Mouse (Mus musculus) heart, embryonic 10.5 days (tissue): ENCODE data around the gene Rab44. TPM values are rescaled to one million over a fixed set of nuclear protein-coding genes. Genes with fewer than 3 reads are reported as not detected.

ENCODE experiments used
- DNase-seq: peaks from one replicate; pipeline ENCODE4 v3.0.0-alpha.2; 2017; ENCODE audit warnings: low spot score
- H3K27ac ChIP-seq: fragments of 300-500 bp; sonication (generic); 2 replicates; pipeline ENCODE4 v1.5.1; 2016; ENCODE audit warnings: mild to moderate bottlenecking
- H3K27me3 ChIP-seq: fragments of 300-500 bp; sonication (generic); 2 replicates; pipeline ENCODE4 v1.6.1; 2016; ENCODE audit warnings: mild to moderate bottlenecking; ENCODE audit not compliant: poor library complexity, insufficient read depth, severe bottlenecking
- H3K36me3 ChIP-seq: fragments of 300-500 bp; sonication (generic); 2 replicates; pipeline ENCODE4 v1.6.1; 2016; ENCODE audit warnings: mild to moderate bottlenecking, moderate library complexity
- H3K4me1 ChIP-seq: fragments of 300-500 bp; sonication (generic); 2 replicates; pipeline ENCODE4 v1.6.1; 2016; ENCODE audit warnings: mild to moderate bottlenecking
- H3K4me3 ChIP-seq: fragments of 300-500 bp; sonication (generic); 2 replicates; pipeline ENCODE4 v1.5.1; 2016; ENCODE audit warnings: mild to moderate bottlenecking, moderate library complexity
- H3K9me3 ChIP-seq: fragments of 300-500 bp; sonication (generic); 2 replicates; pipeline ENCODE4 v1.6.1; 2016; ENCODE audit warnings: mild to moderate bottlenecking, moderate library complexity
- WGBS: fragments of 180-500 bp; shearing (Covaris S2); methylation state at CpG from one replicate; pipeline ENCODE4 v1.1.7; 2016; 5-methylcytosine and 5-hydroxymethylcytosine counted together
- polyA plus RNA-seq: library from polyadenylated mRNA; unstranded; fragments of >200 nt; fragmentation: Nextera tagmentation; extraction: Ambion mirVana; gene quantifications from 2 replicates; pipeline ENCODE4 v1.2.1, GENCODE M21; 2016

Rab44 gene
- polyA plus RNA-seq, 1 experiment from 2014 or later, result 0.48 TPM

- Histone ChIP-seq H3K27me3 (peaks cover 25% of the 10 kb centered on the region), H3K9me3 (no peaks in the 10 kb centered on the region), H3K36me3 (no peaks in the 10 kb centered on the region), H3K4me3 (peak overlapping the region; percentile 51), H3K27ac (peak overlapping the region; percentile 81), H3K4me1 (peaks cover 41% of the 10 kb centered on the region)
- WGBS, result 4% methylated on average over 25 of the region's 25 CpGs
- DNase-seq, result no peak
Observed at GRCm38 (mm10) chr17:29078519-29079383, 35.2 kb upstream of the Rab44 start.

GRCm38 (mm10) chr17:29080758-29081617, 33.0 kb upstream of the Rab44 start:
- no peak for DNase-seq
- Histone ChIP-seq H3K4me3 (peak overlapping the region; percentile 36), H3K27me3 (peaks cover 25% of the 10 kb centered on the region)

GRCm38 (mm10) chr17:29081618-29082381, 32.1 kb upstream of the Rab44 start:
- Histone ChIP-seq H3K4me3 (peak overlapping the region; percentile 36), H3K27ac (peak overlapping the region; percentile 60), H3K9me3 (no peaks in the 10 kb centered on the region), H3K36me3 (no peaks in the 10 kb centered on the region), H3K27me3 (peaks cover 25% of the 10 kb centered on the region), H3K4me1 (peaks cover 37% of the 10 kb centered on the region)
- WGBS, result 6% methylated on average over 21 of the region's 21 CpGs
- no peak for DNase-seq

More at GRCm38 (mm10) chr17:29080758-29081617, 33.0 kb upstream of the Rab44 start:
- WGBS, result 3% methylated on average over 22 of the region's 23 CpGs
- Histone ChIP-seq H3K9me3 (no peaks in the 10 kb centered on the region), H3K27ac (peak overlapping the region; percentile 60), H3K36me3 (no peaks in the 10 kb centered on the region), H3K4me1 (peaks cover 40% of the 10 kb centered on the region)

GRCm38 (mm10) chr17:29083586-29083985, 30.4 kb upstream of the Rab44 start:
- 88% methylated on average over 8 of the region's 8 CpGs for WGBS
- no peaks in the 10 kb centered on the region for H3K36me3 ChIP-seq
- no peaks in the 10 kb centered on the region for H3K9me3 ChIP-seq
- H3K4me1 ChIP-seq, result peaks cover 23% of the 10 kb centered on the region
- peaks cover 25% of the 10 kb centered on the region for H3K27me3 ChIP-seq
- no peak for DNase-seq
- no peak overlapping the region for H3K27ac ChIP-seq
- no peak overlapping the region for H3K4me3 ChIP-seq

- Histone ChIP-seq H3K9me3 (no peaks in the 10 kb centered on the region), H3K27ac (no peak overlapping the region), H3K27me3 (peaks cover 27% of the 10 kb centered on the region), H3K36me3 (no peaks in the 10 kb centered on the region), H3K4me3 (no peak overlapping the region), H3K4me1 (peaks cover 16% of the 10 kb centered on the region)
- WGBS, result 85% methylated on average over 7 of the region's 7 CpGs
- DNase-seq, result no peak
Observed at GRCm38 (mm10) chr17:29084656-29085055, 29.3 kb upstream of the Rab44 start.

GRCm38 (mm10) chr17:29085266-29085665, 28.7 kb upstream of the Rab44 start:
- no peak for DNase-seq
- 69% methylated on average over 10 of the region's 10 CpGs for WGBS
- peaks cover 16% of the 10 kb centered on the region for H3K4me1 ChIP-seq

GRCm38 (mm10) chr17:29086916-29087315, 27.0 kb upstream of the Rab44 start:
- DNase-seq, result no peak
- Histone ChIP-seq H3K9me3 (no peaks in the 10 kb centered on the region), H3K4me3 (no peak overlapping the region), H3K27me3 (peaks cover 27% of the 10 kb centered on the region), H3K4me1 (no peaks in the 10 kb centered on the region), H3K36me3 (no peaks in the 10 kb centered on the region), H3K27ac (no peak overlapping the region)
- 68% methylated on average over 4 of the region's 4 CpGs for WGBS

More at GRCm38 (mm10) chr17:29085266-29085665, 28.7 kb upstream of the Rab44 start:
- Histone ChIP-seq H3K9me3 (no peaks in the 10 kb centered on the region), H3K36me3 (no peaks in the 10 kb centered on the region), H3K4me3 (no peak overlapping the region), H3K27me3 (peaks cover 31% of the 10 kb centered on the region), H3K27ac (no peak overlapping the region)

- peaks cover 46% of the 10 kb centered on the region for H3K27me3 ChIP-seq
- H3K27ac ChIP-seq, result no peak within 1 kb of the TSS
Observed at GRCm38 (mm10) chr17:29090776-29091175, 23.2 kb upstream of the Rab44 start, which contains the start of gene Cdkn1a. Gene Cdkn1a (plus strand): TSS chr17:29090976.

GRCm38 (mm10) chr17:29091348-29091944, 22.5 kb upstream of the Rab44 start:
- Histone ChIP-seq H3K27ac (no peak overlapping the region), H3K4me1 (peaks cover 26% of the 10 kb centered on the region), H3K27me3 (peaks cover 51% of the 10 kb centered on the region), H3K36me3 (no peaks in the 10 kb centered on the region), H3K4me3 (no peak overlapping the region), H3K9me3 (no peaks in the 10 kb centered on the region)
- DNase-seq, result no peak
- WGBS, result 45% methylated on average over 6 of the region's 6 CpGs

More at GRCm38 (mm10) chr17:29090776-29091175, 23.2 kb upstream of the Rab44 start, which contains the start of gene Cdkn1a:
- WGBS, result 78% methylated on average over 3 of the region's 3 CpGs
- DNase-seq, result no peak
- H3K4me3 ChIP-seq, result no peak within 1 kb of the TSS
- no peaks in the 10 kb centered on the region for H3K36me3 ChIP-seq
- H3K4me1 ChIP-seq, result peaks cover 26% of the 10 kb centered on the region
- H3K9me3 ChIP-seq, result no peaks in the 10 kb centered on the region

- no peak for DNase-seq
- peaks cover 61% of the 10 kb centered on the region for H3K27me3 ChIP-seq
- H3K36me3 ChIP-seq, result no peaks in the 10 kb centered on the region
- no peak overlapping the region for H3K4me3 ChIP-seq
- H3K9me3 ChIP-seq, result no peaks in the 10 kb centered on the region
- WGBS, result 57% methylated on average over 5 of the region's 5 CpGs
- H3K27ac ChIP-seq, result no peak overlapping the region
- H3K4me1 ChIP-seq, result peaks cover 26% of the 10 kb centered on the region
Observed at GRCm38 (mm10) chr17:29092497-29092896, 21.4 kb upstream of the Rab44 start.

- WGBS, result 8% methylated on average over 36 of the region's 36 CpGs
- Histone ChIP-seq H3K4me1 (peaks cover 26% of the 10 kb centered on the region), H3K36me3 (no peaks in the 10 kb centered on the region), H3K9me3 (no peaks in the 10 kb centered on the region), H3K27ac (peak overlapping the region; percentile 85), H3K27me3 (peaks cover 62% of the 10 kb centered on the region), H3K4me3 (peak overlapping the region; percentile 64)
- peak; percentile 94 for DNase-seq
Observed at GRCm38 (mm10) chr17:29093110-29093952, 20.6 kb upstream of the Rab44 start.
